Mouse (Mus musculus): ENCODE data around the gene Hist1h4m. TPM values are rescaled to one million over a fixed set of nuclear protein-coding genes. Genes with fewer than 3 reads are reported as not detected.
"Not testable (repeated sequence)": the region's sequence is repeated elsewhere in the genome, so short reads cannot be mapped to it uniquely, and the experiment has no call there.

The Hist1h4m gene
- polyA plus RNA-seq, 1 experiment = not detected

GRCm38 (mm10) chr13:21812092-21812491 lies 546 bp downstream of the Hist1h4m start:
- H3K4me1 ChIP-seq (ENCODE audit: control insufficient read depth, insufficient read depth, low read length); H3K27ac ChIP-seq (ENCODE audit: insufficient read depth, low read depth, low read length): not testable (repeated sequence)
- WGBS = under 1% methylated on average over 12 of the region's 14 CpGs
- H3K4me3 ChIP-seq (ENCODE audit: insufficient read depth, low read depth, low read length) = peak overlapping the region; percentile 29

GRCm38 (mm10) chr13:21820082-21820890 lies 8.7 kb downstream of the Hist1h4m start:
- not testable (repeated sequence) for H3K27ac ChIP-seq (ENCODE audit: insufficient read depth, low read depth, low read length); H3K4me1 ChIP-seq (ENCODE audit: control insufficient read depth, insufficient read depth, low read length); H3K4me3 ChIP-seq (ENCODE audit: insufficient read depth, low read depth, low read length)
- WGBS = 62% methylated on average over 7 of the region's 16 CpGs

GRCm38 (mm10) chr13:21828511-21828910 lies 17.0 kb downstream of the Hist1h4m start:
- no peak for TF ChIP-seq CTCF (IDR thresholded peaks at IDR 0.05; ENCODE audit: insufficient read depth, low read depth, low read length)
- TF ChIP-seq POLR2A (IDR thresholded peaks at IDR 0.05; ENCODE audit: insufficient read depth, low read depth, low read length) = no peak
- WGBS = 83% methylated on average over 3 of the region's 3 CpGs
- no peak overlapping the region for H3K4me3 ChIP-seq (ENCODE audit: insufficient read depth, low read depth, low read length)
- no peak overlapping the region for H3K27ac ChIP-seq (ENCODE audit: insufficient read depth, low read depth, low read length)
- no peaks in the 10 kb centered on the region; the same call in 1 of the 2 replicates for H3K4me1 ChIP-seq (ENCODE audit: control insufficient read depth, insufficient read depth, low read length)

- Histone ChIP-seq H3K27ac (ENCODE audit: insufficient read depth, low read depth, low read length) (no peak overlapping the region), H3K4me3 (ENCODE audit: insufficient read depth, low read depth, low read length) (no peak overlapping the region), H3K4me1 (ENCODE audit: control insufficient read depth, insufficient read depth, low read length) (no peaks in the 10 kb centered on the region; the same call in 1 of the 2 replicates)
- 93% methylated on average over 10 of the region's 10 CpGs for WGBS
- TF ChIP-seq POLR2A (IDR thresholded peaks at IDR 0.05; ENCODE audit: insufficient read depth, low read depth, low read length) = no peak
- no peak for TF ChIP-seq CTCF (IDR thresholded peaks at IDR 0.05; ENCODE audit: insufficient read depth, low read depth, low read length)
Measured at GRCm38 (mm10) chr13:21830344-21830743, 18.8 kb downstream of the Hist1h4m start.

GRCm38 (mm10) chr13:21831418-21832394 lies 20.2 kb downstream of the Hist1h4m start, which contains the start of gene Hist1h4n:
TSS of gene Hist1h4n (minus strand) at chr13:21832196.
- H3K4me3 ChIP-seq (ENCODE audit: insufficient read depth, low read depth, low read length) = peak within 1 kb of the TSS; percentile 31
- 0 out of 2 replicates have a peak, but pooled peaks have one; percentile 42 for TF ChIP-seq POLR2A (IDR thresholded peaks at IDR 0.05; ENCODE audit: insufficient read depth, low read depth, low read length)
- not testable (repeated sequence) for H3K4me1 ChIP-seq (ENCODE audit: control insufficient read depth, insufficient read depth, low read length); H3K27ac ChIP-seq (ENCODE audit: insufficient read depth, low read depth, low read length)
- WGBS = 0% methylated on average over 26 of the region's 58 CpGs

- WGBS = no CpG with 5 or more reads among the region's 24 CpGs
- H3K27ac ChIP-seq (ENCODE audit: insufficient read depth, low read depth, low read length); H3K4me1 ChIP-seq (ENCODE audit: control insufficient read depth, insufficient read depth, low read length); H3K4me3 ChIP-seq (ENCODE audit: insufficient read depth, low read depth, low read length): not testable (repeated sequence)
Measured at GRCm38 (mm10) chr13:21833461-21833860, 21.9 kb downstream of the Hist1h4m start, which contains the start of the genes Hist1h2ap and Hist1h2br. TSS of gene Hist1h2ap (minus strand) at chr13:21833507. TSS of gene Hist1h2br (plus strand) at chr13:21833743.

GRCm38 (mm10) chr13:21840508-21840907 lies 29.0 kb downstream of the Hist1h4m start:
- not testable (repeated sequence) for H3K4me3 ChIP-seq (ENCODE audit: insufficient read depth, low read depth, low read length); H3K4me1 ChIP-seq (ENCODE audit: control insufficient read depth, insufficient read depth, low read length); H3K27ac ChIP-seq (ENCODE audit: insufficient read depth, low read depth, low read length)
- WGBS = no CpG with 5 or more reads among the region's 4 CpGs

- not testable (repeated sequence) for H3K4me1 ChIP-seq (ENCODE audit: control insufficient read depth, insufficient read depth, low read length)
Measured at GRCm38 (mm10) chr13:21846356-21846755, 34.8 kb downstream of the Hist1h4m start.

GRCm38 (mm10) chr13:21847883-21848282 lies 36.3 kb downstream of the Hist1h4m start:
- Histone ChIP-seq H3K4me1 (ENCODE audit: control insufficient read depth, insufficient read depth, low read length) (no peaks in the 10 kb centered on the region), H3K4me3 (ENCODE audit: insufficient read depth, low read depth, low read length) (no peak overlapping the region), H3K27ac (ENCODE audit: insufficient read depth, low read depth, low read length) (no peak overlapping the region)
- 42% methylated on average over 8 of the region's 8 CpGs for WGBS
- no peak for TF ChIP-seq POLR2A (IDR thresholded peaks at IDR 0.05; ENCODE audit: insufficient read depth, low read depth, low read length)

More at GRCm38 (mm10) chr13:21846356-21846755, 34.8 kb downstream of the Hist1h4m start:
- not testable (repeated sequence) for H3K4me3 ChIP-seq (ENCODE audit: insufficient read depth, low read depth, low read length); H3K27ac ChIP-seq (ENCODE audit: insufficient read depth, low read depth, low read length)

GRCm38 (mm10) chr13:21850696-21851095 lies 39.1 kb downstream of the Hist1h4m start:
- H3K27ac ChIP-seq (ENCODE audit: insufficient read depth, low read depth, low read length); H3K4me1 ChIP-seq (ENCODE audit: control insufficient read depth, insufficient read depth, low read length); H3K4me3 ChIP-seq (ENCODE audit: insufficient read depth, low read depth, low read length): not testable (repeated sequence)
- WGBS = 58% methylated on average over 1 of the region's 1 CpGs

Data from olfactory bulb, adult 2 months (tissue).